Mouse (Mus musculus): ENCODE measurements at regions not wholly inside any gene's neighbourhood (a gene's known extent, or its start where the extent isn't known, plus 50 kb on each side); places are given as distances from the start of the nearest gene placed in this dataset.

DNA sequence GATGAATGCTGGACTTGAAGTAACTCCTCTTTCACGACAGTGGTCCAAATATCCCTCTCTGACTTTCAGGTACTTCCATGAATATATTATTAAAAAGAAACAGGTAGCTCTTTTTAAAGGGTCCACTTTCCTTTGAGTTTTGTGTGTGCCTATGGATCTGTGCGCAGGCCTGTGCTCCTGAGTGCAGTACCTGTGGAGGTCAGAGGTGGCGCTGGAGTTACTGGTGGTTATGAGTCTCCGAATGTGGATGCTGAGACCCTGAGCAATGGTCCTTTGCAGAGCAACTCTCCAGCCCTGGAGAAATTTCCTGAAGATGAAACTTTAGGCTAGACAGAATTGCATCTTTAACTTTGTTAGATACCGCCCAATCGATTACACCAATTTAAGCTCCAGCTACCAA lies 264.1 kb downstream of the Tcerg1l start:
- TF ChIP-seq CTCF (IDR thresholded peaks at IDR 0.05) (no peak), EP300 (IDR thresholded peaks at IDR 0.05; ENCODE audit: insufficient read depth, low read depth, low read length) (no peak), POLR2A (IDR thresholded peaks at IDR 0.05; ENCODE audit: insufficient read depth, low read depth, low read length) (no peak)

Data from heart, adult 2 months (tissue).